Mouse (Mus musculus) embryonic facial prominence, embryonic 11.5 days (tissue): Measurements from ENCODE around the gene Lrmda. TPM values are rescaled to one million over a fixed set of nuclear protein-coding genes. Genes with fewer than 3 reads are reported as not detected.

Experiments
- ATAC-seq: fragments of 200-750 bp; cut with Nextera tagmentation; replicated peaks from 2 replicates; pipeline ENCODE4 v1.8.0; 2017; ENCODE audit warnings: low read depth; ENCODE audit not compliant: insufficient number of reproducible peaks, low FRiP score, low TSS enrichment
- DNase-seq: peaks from one replicate; pipeline ENCODE4 v3.0.0-alpha.2; 2015; ENCODE audit warnings: low spot score
- H3K27ac ChIP-seq: fragments of 300-500 bp; sonication (generic); replicated peaks from 2 replicates; pipeline ENCODE4 v1.5.1; 2014; ENCODE audit warnings: mild to moderate bottlenecking, low read depth, low read length, control low read depth
- H3K27me3 ChIP-seq: fragments of 300-500 bp; sonication (generic); 2 replicates; pipeline ENCODE4 v1.6.1; 2014; ENCODE audit warnings: mild to moderate bottlenecking, low read length, moderate library complexity, mixed read lengths; ENCODE audit not compliant: control insufficient read depth, insufficient read depth
- H3K36me3 ChIP-seq: fragments of 300-500 bp; sonication (generic); replicated peaks from 2 replicates; pipeline ENCODE4 v1.6.1; 2014; ENCODE audit warnings: low read depth, mild to moderate bottlenecking, low read length, moderate library complexity, mixed read lengths; ENCODE audit not compliant: control insufficient read depth, insufficient read depth
- H3K4me1 ChIP-seq: fragments of 300-500 bp; sonication (generic); 2 replicates; pipeline ENCODE4 v1.6.1; 2014; ENCODE audit warnings: low read length, mixed read lengths; ENCODE audit not compliant: control insufficient read depth, insufficient read depth
- H3K4me2 ChIP-seq: fragments of 300-500 bp; sonication (generic); 2 replicates; pipeline ENCODE4 v1.6.1; 2014; ENCODE audit warnings: low read depth, mild to moderate bottlenecking, control low read depth, low read length, moderate library complexity
- H3K4me3 ChIP-seq: fragments of 300-500 bp; sonication (generic); 2 replicates; pipeline ENCODE4 v1.5.1; 2014; ENCODE audit warnings: low read depth, low read length, control low read depth
- H3K9ac ChIP-seq: fragments of 300-500 bp; sonication (generic); replicated peaks from 2 replicates; pipeline ENCODE4 v1.6.1; 2014; ENCODE audit warnings: mild to moderate bottlenecking, control low read depth, low read length
- H3K9me3 ChIP-seq: fragments of 300-500 bp; sonication (generic); replicated peaks from 2 replicates; pipeline ENCODE4 v1.6.1; 2016; ENCODE audit warnings: mild to moderate bottlenecking, low read length, inconsistent platforms, mixed read lengths; ENCODE audit not compliant: control insufficient read depth
- WGBS: fragments of 180-500 bp; shearing (Covaris S2); extraction: QIAGEN DNeasy Blood & Tissue Kit; methylation state at CpG from one replicate; pipeline ENCODE4 v1.1.7; 2014; 5-methylcytosine and 5-hydroxymethylcytosine counted together
- polyA plus RNA-seq: library from polyadenylated mRNA; unstranded; fragments of >200 nt; fragmentation: Nextera tagmentation; extraction: Ambion mirVana; gene quantifications from 2 replicates; pipeline ENCODE4 v1.2.1, GENCODE M21; 2014

Lrmda gene
- polyA plus RNA-seq, 1 experiment from 2014 or later: 0.22 TPM

DNA sequence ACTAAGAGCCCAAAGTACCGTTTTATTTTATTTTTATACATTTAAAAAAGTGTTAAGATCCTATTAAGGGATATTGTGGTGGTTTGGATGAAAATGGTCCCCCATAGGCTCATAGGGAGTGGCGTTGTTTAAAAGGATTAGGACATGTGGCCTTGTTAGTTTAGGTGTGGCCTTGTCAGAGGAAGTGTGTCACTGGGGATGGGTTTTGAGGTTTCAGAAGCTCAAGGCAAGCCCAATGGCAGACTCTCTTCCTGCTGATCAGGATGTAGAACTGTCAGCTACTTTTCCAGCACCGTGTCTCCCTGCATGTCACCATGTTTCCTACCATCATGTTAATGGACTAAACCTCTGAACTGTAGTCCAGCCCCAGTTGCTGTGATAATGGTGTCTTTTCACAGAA is 591.5 kb downstream of the Lrmda start:
- WGBS: 85% methylated on average over 3 of the region's 3 CpGs
- H3K4me1 ChIP-seq: no peaks in the 10 kb centered on the region
- H3K36me3 ChIP-seq: no peaks in the 10 kb centered on the region
- H3K27ac ChIP-seq: no peak overlapping the region
- no peak overlapping the region for H3K4me3 ChIP-seq
- H3K9me3 ChIP-seq: no peaks in the 10 kb centered on the region
- no peak for ATAC-seq
- H3K4me2 ChIP-seq: no peak overlapping the region
- no peaks in the 10 kb centered on the region for H3K27me3 ChIP-seq
- no peak overlapping the region for H3K9ac ChIP-seq
- DNase-seq: no peak

GRCm38 (mm10) chr14:22620191-22620590 is 600.7 kb downstream of the Lrmda start:
- ATAC-seq (no peak), DNase-seq (no peak)
- Histone ChIP-seq H3K27ac (no peak overlapping the region), H3K36me3 (no peaks in the 10 kb centered on the region), H3K9me3 (no peaks in the 10 kb centered on the region), H3K27me3 (no peaks in the 10 kb centered on the region), H3K4me3 (no peak overlapping the region), H3K9ac (no peak overlapping the region), H3K4me1 (no peaks in the 10 kb centered on the region), H3K4me2 (no peak overlapping the region)

DNA sequence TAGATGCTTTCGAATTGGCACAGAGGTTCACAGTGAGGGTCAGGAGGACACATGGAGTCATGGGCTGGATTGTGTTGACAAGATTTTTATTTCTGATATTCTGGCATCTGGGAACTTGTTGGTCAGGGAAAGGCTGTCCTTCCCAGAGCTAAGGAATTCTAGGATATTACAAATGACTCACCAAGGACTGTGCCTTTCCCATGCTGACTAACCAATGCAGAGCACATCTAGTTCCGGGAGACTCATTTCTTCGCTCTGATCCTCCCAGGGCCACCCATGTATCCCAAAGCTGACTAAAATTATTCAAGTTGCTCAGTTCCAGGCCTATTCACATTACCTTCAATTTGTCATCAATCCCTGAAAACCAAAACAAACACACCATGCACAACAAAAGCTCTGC is 602.4 kb downstream of the Lrmda start:
- Histone ChIP-seq H3K27ac (no peak overlapping the region), H3K9ac (no peak overlapping the region), H3K9me3 (no peaks in the 10 kb centered on the region), H3K4me3 (no peak overlapping the region), H3K27me3 (no peaks in the 10 kb centered on the region), H3K4me2 (no peak overlapping the region), H3K4me1 (no peaks in the 10 kb centered on the region), H3K36me3 (no peaks in the 10 kb centered on the region)
- no peak for ATAC-seq
- 93% methylated on average over 3 of the region's 3 CpGs for WGBS
- no peak for DNase-seq

DNA sequence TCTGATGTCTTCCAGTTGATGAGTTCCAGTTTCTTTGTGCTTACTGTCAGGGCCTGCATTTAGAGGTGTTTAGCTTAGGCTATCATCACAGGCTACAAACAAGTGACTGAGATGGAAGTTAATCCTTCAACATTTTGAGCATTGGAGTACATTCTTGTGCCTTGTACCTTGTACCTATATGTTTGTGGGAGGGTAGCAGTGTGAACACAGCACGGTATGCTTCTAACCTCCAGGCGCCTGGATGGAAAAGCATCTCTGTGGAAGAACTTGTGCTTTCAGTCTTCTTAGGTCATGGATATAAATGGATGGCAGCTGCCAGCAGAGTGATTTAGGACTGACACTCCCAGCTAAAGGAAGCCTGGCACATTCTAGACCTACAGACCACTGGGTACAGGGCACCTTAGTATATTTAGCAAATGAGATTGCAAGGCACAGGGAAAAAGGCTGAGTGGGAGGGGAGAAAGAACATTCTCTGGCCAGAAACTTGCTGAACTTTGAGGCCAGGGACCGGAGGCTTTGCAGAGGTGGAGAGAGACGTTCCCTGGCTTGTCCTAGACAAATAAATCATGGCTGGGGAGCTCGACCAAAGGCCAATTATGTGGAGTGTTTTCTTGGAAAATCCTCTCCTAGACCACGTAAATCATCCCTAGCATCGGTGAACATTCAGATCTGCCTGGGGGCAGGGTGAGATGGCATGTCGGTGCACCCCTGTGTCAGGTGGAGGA is 607.8 kb downstream of the Lrmda start:
- ATAC-seq: no peak
- no peaks in the 10 kb centered on the region for H3K9me3 ChIP-seq
- DNase-seq: no peak
- H3K9ac ChIP-seq: no peak overlapping the region
- no peak overlapping the region for H3K4me2 ChIP-seq
- 71% methylated on average over 8 of the region's 8 CpGs for WGBS
- no peak overlapping the region for H3K4me3 ChIP-seq
- no peaks in the 10 kb centered on the region for H3K4me1 ChIP-seq
- H3K27me3 ChIP-seq: no peaks in the 10 kb centered on the region
- H3K27ac ChIP-seq: no peak overlapping the region
- no peaks in the 10 kb centered on the region for H3K36me3 ChIP-seq

DNA sequence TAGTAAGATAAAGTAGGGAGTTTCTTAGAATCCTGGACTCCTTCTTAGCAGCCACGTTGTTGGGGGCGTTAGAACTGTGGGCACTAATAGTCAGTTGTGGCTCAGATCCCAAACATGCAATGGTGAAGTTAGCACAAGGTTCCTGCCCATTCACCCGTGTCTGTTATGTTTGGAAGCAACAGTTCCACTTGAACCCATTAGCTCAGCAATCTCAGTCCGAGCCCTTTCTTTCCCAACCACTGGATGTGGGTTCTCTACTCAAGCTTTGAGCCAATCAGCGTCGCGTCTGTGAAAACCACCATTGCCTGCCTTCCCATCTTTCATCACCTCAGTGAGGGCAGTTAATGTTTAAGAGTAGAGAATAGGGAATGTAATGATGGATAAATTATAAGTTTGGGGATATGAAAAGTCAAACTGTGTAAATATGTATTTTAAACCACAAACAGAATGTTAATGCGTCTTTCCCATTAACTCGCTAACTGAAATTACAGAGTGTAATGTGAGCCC is 610.9 kb downstream of the Lrmda start:
- Histone ChIP-seq H3K9me3 (no peaks in the 10 kb centered on the region), H3K4me2 (no peak overlapping the region), H3K27ac (no peak overlapping the region), H3K36me3 (no peaks in the 10 kb centered on the region), H3K4me1 (no peaks in the 10 kb centered on the region), H3K9ac (no peak overlapping the region), H3K4me3 (no peak overlapping the region), H3K27me3 (no peaks in the 10 kb centered on the region)
- no peak for ATAC-seq
- WGBS: 89% methylated on average over 9 of the region's 9 CpGs
- no peak for DNase-seq

GRCm38 (mm10) chr14:22633612-22634011 is 614.1 kb downstream of the Lrmda start:
- 63% methylated on average over 1 of the region's 1 CpGs for WGBS
- H3K4me3 ChIP-seq: no peak overlapping the region
- no peak overlapping the region for H3K9ac ChIP-seq
- no peaks in the 10 kb centered on the region for H3K9me3 ChIP-seq
- no peaks in the 10 kb centered on the region for H3K27me3 ChIP-seq
- H3K4me1 ChIP-seq: no peaks in the 10 kb centered on the region
- no peak for DNase-seq
- H3K36me3 ChIP-seq: no peaks in the 10 kb centered on the region
- H3K27ac ChIP-seq: no peak overlapping the region
- no peak overlapping the region for H3K4me2 ChIP-seq
- ATAC-seq: no peak

DNA sequence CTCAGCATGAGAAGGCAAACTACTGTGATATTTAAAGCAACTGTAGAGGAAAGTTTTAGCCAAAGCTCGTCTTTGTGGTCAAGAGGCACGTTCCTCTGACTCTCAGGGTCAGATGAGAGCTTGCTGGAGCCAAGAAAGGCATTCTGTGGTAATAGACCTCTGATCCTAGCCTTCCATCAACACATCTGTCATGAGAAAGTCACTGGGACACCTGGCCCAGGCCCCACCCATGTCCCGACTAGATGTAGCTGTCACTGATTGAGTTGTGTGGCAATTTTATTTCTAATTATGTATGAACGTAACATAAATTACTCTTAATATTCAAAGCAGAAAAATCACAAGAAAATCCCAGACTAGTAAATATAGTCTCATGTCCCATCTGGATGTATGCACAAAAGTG is 624.0 kb downstream of the Lrmda start:
- H3K4me2 ChIP-seq: no peak overlapping the region
- no peaks in the 10 kb centered on the region for H3K4me1 ChIP-seq
- H3K27me3 ChIP-seq: no peaks in the 10 kb centered on the region; the same call in 1 of the 2 replicates
- no peak for ATAC-seq
- WGBS: 76% methylated on average over 4 of the region's 4 CpGs
- no peak overlapping the region for H3K9ac ChIP-seq
- no peaks in the 10 kb centered on the region for H3K36me3 ChIP-seq
- H3K4me3 ChIP-seq: no peak overlapping the region
- H3K27ac ChIP-seq: no peak overlapping the region
- DNase-seq: no peak
- H3K9me3 ChIP-seq: no peaks in the 10 kb centered on the region

DNA sequence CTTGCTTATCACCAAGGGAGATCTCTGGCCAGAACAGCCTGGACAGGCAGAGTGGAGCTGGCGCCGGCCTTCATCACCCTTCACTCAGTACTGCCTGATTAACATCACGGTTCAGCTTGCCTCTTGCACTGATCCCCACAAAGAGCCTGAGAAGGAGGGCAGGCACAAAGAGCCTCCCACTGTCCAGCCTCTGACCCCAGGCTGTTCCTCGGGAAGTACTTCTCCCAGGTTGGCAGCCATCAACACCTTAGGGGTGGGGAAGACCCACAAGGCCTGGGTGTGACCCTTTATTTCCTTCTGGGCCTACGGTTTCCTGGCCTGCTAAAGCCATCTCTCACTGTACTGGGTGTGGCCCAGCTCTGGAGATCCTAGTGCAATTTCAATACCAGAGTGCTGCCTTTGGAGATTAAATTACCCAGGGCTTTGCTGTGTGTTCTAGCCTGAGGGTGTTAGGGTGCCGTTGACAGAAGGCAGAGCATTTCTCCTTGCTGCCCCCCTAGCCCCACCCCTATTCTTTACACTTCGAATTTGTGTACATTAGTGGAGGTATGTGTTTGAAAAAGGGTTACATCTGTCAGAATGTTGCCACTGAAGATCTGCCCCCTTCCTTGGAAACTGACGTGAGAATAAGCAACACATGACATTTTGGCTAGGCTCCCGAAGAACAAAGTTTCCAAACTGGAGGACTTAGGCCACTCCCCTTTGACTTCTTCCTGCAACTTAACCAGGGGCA is 628.5 kb downstream of the Lrmda start:
- 39% methylated on average over 9 of the region's 9 CpGs for WGBS
- no peak overlapping the region for H3K4me3 ChIP-seq
- no peaks in the 10 kb centered on the region for H3K36me3 ChIP-seq
- H3K4me2 ChIP-seq: no peak overlapping the region
- no peaks in the 10 kb centered on the region for H3K27me3 ChIP-seq
- no peaks in the 10 kb centered on the region for H3K9me3 ChIP-seq
- no peak overlapping the region for H3K27ac ChIP-seq
- ATAC-seq (0 out of 2 replicates have a peak, but pooled peaks have one; percentile 30), DNase-seq (peak; percentile 42)
- no peaks in the 10 kb centered on the region; the same call in 1 of the 2 replicates for H3K4me1 ChIP-seq
- no peak overlapping the region for H3K9ac ChIP-seq
